Mouse (Mus musculus) heart, postnatal 14 days (tissue): ENCODE data around the gene Slc2a2. TPM values are rescaled to one million over a fixed set of nuclear protein-coding genes. Genes with fewer than 3 reads are reported as not detected.

ENCODE experiments used
- total RNA-seq, 2 experiments: library from RNA; stranded (reverse); gene quantifications; 2 replicates each; pipeline ENCODE4 v1.2.3; 2021

Slc2a2 gene
- total RNA-seq, 2 experiments from 2014 or later = 0.07 TPM; not detected in 1

Other genes with a start within 250 kb of the Slc2a2 start
- 1 to 10 TPM; 2.0 to 2.2 TPM for gene Eif5a2, start 83.4 kb downstream of the Slc2a2 start, total RNA-seq
- 100 to 1,000 TPM; 106 to 110 TPM for gene Rpl22l1, start 107.5 kb downstream of the Slc2a2 start, total RNA-seq
- not detected for gene Gm1527, start 194.7 kb downstream of the Slc2a2 start, total RNA-seq